Mouse (Mus musculus): Measurements from ENCODE around the gene Pex14. TPM values are rescaled to one million over a fixed set of nuclear protein-coding genes. Genes with fewer than 3 reads are reported as not detected.
"Not testable (repeated sequence)": the region's sequence is repeated elsewhere in the genome, so short reads cannot be mapped to it uniquely, and the experiment has no call there.

Pex14 gene
- 10 to 100 TPM; 46.7 to 47.1 TPM for total RNA-seq (2021)
- long read RNA-seq, transcript Pex14-201 (9 exons, 2,006 nt), result major isoform, 130 of 147 reads
- long read RNA-seq, partial matches to known transcripts, result 7 of 147 reads
- long read RNA-seq, other reads (novel, unspliced or antisense), result 10 of 147 reads

DNA sequence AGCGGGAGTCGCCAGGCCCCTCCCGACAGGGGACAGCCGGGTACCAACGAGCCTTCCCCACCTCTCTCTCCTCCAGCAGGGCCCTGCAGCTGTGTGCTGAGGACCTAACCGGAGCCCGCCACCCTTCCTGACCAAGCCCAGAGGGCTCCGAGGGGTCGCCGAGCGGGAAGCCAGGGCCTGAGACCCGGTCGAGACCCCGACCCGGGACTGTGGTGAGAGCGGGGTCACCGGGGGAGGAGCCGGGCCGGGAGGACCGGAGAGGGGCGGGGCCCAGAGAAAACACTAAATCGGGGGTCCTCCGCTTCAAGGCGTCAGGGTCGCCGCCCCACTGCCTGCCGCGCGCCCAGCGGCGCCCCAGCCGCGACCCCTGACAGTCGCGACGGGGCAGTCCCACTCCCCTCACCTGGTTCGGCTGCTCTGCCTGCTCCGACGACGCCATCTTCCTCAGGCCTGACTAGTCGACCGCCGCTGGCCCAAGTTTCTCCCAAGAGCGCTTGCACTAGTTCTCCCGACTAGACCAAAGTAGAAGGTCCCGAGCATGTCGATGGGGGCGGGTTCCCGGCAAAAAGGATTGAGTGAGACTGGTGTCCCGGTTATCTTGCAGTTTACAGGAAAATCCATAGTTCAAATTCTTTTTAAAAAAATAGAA lies at the start of gene Pex14:
Gene Pex14 (minus strand): TSS at position 508 of the 649 bp plus-strand sequence.
- peak; percentile 85 to 94 for DNase-seq (ENCODE audit: low spot score in 2 of 2)

GRCm38 (mm10) chr4:149149196-149149595 lies 49.5 kb upstream of the Pex14 start:
- no peak for DNase-seq (ENCODE audit: low spot score in 2 of 2)

DNA sequence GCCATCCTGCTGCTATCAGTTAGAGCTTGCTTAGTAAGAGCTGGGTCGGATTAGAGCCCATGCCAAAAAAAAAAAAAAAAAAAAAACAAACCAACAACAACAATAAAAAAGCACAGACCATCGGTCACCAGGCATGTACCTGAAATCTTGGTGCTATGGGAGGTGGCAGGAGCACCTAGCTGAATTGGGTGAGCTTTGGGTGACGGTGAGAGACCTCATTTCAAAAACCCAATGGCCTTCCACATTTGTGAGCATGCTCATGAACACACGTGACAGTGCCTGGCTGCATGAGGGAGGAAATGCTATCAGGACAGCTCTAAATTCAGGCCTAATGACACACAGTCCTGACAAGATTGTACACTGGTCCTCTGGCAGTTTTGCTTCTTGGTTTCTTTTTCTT lies 48.4 kb upstream of the Pex14 start:
- no peak for DNase-seq (ENCODE audit: low spot score in 2 of 2)

DNA sequence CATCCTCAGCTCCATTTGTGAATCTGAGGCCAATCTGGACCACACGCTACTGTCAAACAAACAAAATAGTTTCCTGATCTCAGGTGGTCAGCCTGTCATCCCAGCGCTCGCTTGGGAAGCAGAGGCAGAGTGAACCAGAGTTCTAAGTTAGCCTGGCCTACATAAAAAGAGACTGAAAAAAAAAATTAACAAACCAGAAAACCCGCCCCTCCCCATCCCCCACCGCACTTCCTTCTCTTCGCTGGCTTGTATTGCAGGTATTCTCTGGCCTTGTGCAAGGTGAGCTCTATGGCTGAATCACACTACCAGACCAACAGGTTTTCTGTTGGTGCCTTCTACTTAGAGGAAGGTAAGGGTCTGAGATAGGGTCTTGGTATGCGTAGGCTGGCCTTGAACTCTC lies 47.9 kb upstream of the Pex14 start:
- DNase-seq (ENCODE audit: low spot score in 2 of 2), result no peak

DNA sequence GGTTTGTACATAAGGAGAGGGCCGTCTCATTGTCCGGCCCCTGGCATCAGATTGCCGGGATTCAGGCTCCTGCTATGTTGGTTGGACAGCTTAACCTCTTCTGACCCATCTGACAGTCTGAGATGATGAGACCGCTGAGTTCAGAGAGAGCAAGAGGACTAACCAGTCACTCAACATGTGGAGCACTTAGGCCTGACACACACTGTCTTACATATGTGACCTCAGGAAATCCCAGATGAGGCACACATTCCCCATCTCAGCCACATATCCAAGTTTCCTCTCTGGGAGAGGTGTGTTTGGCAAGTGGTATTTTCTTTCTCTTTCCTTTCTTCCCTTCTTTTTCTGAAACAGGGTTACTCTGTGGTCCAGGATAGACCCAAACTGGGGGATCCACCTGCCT lies 45.5 kb upstream of the Pex14 start:
- no peak for DNase-seq (ENCODE audit: low spot score in 2 of 2)

GRCm38 (mm10) chr4:149144459-149144858 lies 44.8 kb upstream of the Pex14 start:
- DNase-seq (ENCODE audit: low spot score in 2 of 2), result peak; percentile 77 to 91

GRCm38 (mm10) chr4:149143594-149143993 lies 43.9 kb upstream of the Pex14 start:
- DNase-seq (ENCODE audit: low spot score in 2 of 2), result no peak

GRCm38 (mm10) chr4:149138515-149138914 lies 38.8 kb upstream of the Pex14 start:
- no peak for DNase-seq (ENCODE audit: low spot score in 2 of 2)

- DNase-seq (ENCODE audit: low spot score in 2 of 2), result peak; percentile 81 to 92
Observed at GRCm38 (mm10) chr4:149136982-149137770, 37.5 kb upstream of the Pex14 start, which contains the start of gene Cenps. TSS of gene Cenps (minus strand) at chr4:149137629.

GRCm38 (mm10) chr4:149136116-149136850 lies 36.6 kb upstream of the Pex14 start:
- DNase-seq (ENCODE audit: low spot score in 2 of 2), result no peak

- no peak for DNase-seq (ENCODE audit: low spot score in 2 of 2)
Observed at GRCm38 (mm10) chr4:149133395-149133794, 33.7 kb upstream of the Pex14 start.

DNA sequence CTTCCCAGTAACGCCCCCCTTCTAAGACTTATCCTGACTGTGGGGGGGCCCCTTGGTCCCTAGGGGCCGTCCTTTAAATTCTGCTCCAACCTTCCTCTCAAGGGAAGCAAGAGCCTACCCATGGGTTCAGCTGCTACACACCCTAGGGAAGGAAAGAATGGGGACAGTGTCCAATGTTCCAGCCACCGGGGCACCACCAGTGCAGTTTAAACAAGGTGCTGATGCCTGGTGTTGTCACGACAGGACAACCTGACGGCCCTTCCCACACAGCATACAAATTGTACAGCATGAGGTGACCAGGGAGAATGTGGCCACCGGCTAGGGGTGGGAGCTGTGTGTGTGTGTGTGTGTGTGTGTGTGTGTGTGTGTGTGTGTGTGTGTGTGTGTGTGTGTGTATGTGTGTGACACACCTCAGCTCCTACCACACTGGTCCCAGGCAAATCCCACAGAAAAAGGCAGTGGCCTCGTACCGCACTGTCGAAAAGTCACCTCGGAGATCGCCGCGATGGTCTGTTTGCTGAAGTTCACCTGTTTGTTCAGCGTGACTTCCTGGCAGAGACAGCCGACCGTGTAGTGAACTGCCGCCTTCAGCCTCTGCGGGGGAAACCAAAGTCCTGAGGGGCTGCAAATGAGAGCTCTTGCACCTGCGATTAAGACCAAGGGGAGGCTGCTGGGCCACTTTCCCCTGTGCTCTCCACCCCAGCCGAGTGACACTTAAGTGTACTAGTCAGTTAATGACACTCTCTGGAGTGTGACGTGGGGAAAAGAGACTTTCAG lies 32.3 kb upstream of the Pex14 start:
- DNase-seq (ENCODE audit: low spot score in 2 of 2), result no peak

- no peak for DNase-seq (ENCODE audit: low spot score in 2 of 2)
Observed at GRCm38 (mm10) chr4:149131021-149131752, 31.5 kb upstream of the Pex14 start.

- DNase-seq (ENCODE audit: low spot score in 2 of 2), result no peak
Observed at GRCm38 (mm10) chr4:149128467-149128866, 28.8 kb upstream of the Pex14 start.

- no peak for DNase-seq (ENCODE audit: low spot score in 2 of 2)
Observed at GRCm38 (mm10) chr4:149126663-149127062, 27.0 kb upstream of the Pex14 start, which contains the start of gene Cort. TSS of gene Cort (minus strand) at chr4:149126763.

- no peak for DNase-seq (ENCODE audit: low spot score in 2 of 2)
Observed at GRCm38 (mm10) chr4:149126115-149126509, 26.4 kb upstream of the Pex14 start.

GRCm38 (mm10) chr4:149125341-149126114 lies 25.9 kb upstream of the Pex14 start:
- DNase-seq (ENCODE audit: low spot score in 2 of 2), result no peak

- DNase-seq (ENCODE audit: low spot score in 2 of 2), result no peak
Observed at GRCm38 (mm10) chr4:149123432-149123831, 23.8 kb upstream of the Pex14 start.

DNA sequence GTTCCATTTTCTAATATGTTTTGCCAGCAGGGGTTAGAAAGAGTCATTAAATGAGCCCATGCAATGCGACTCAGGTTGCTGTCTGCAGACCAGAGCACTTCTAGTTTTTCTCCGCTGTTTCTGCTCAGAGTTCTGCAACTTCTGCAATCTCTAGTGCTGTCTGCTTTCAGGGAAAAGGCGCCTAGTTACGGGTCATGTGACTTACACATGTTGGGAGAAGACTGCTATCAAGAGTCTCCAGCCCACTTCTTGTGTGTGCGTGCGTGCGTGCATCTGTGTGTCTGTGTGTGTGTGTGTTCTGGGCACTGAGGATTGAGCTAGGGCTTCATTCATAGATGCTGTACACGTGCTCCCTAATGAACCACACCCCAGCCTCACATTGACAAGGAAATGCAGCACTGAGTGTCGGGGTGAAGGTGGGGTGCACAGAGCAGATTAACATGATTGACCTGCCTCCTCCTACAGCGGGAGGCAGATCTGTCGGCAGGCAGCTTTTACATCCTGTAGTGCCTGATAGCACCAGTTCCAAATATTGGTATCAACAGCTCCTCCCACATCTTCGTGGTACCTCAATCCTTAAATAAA lies 20.4 kb upstream of the Pex14 start:
- DNase-seq (ENCODE audit: low spot score in 2 of 2), result not testable (repeated sequence)

Data from layer of hippocampus, adult 18-20 months (tissue).